Mouse (Mus musculus) forebrain, embryonic 10.5 days (tissue): ENCODE results near the gene Map2k5. TPM values are rescaled to one million over a fixed set of nuclear protein-coding genes. Genes with fewer than 3 reads are reported as not detected.

Experiments used
- DNase-seq: peaks from one replicate; pipeline ENCODE4 v3.0.0-alpha.2; 2017; ENCODE audit warnings: low spot score; ENCODE audit errors: extremely low spot score
- H3K27ac ChIP-seq: fragments of 300-500 bp; sonication (generic); 2 replicates; pipeline ENCODE4 v1.5.1; 2016; ENCODE audit warnings: mild to moderate bottlenecking
- H3K27me3 ChIP-seq: fragments of 300-500 bp; sonication (generic); 2 replicates; pipeline ENCODE4 v1.6.1; 2016; ENCODE audit warnings: mild to moderate bottlenecking; ENCODE audit not compliant: poor library complexity, severe bottlenecking
- H3K36me3 ChIP-seq: fragments of 300-500 bp; sonication (generic); replicated peaks from 2 replicates; pipeline ENCODE4 v1.6.1; 2016; ENCODE audit warnings: mild to moderate bottlenecking, moderate library complexity
- H3K4me1 ChIP-seq: fragments of 300-500 bp; sonication (generic); 2 replicates; pipeline ENCODE4 v1.6.1; 2016
- H3K4me3 ChIP-seq: fragments of 300-500 bp; sonication (generic); 2 replicates; pipeline ENCODE4 v1.5.1; 2016; ENCODE audit warnings: mild to moderate bottlenecking, moderate library complexity
- H3K9me3 ChIP-seq: fragments of 300-500 bp; sonication (generic); 2 replicates; pipeline ENCODE4 v1.6.1; 2016; ENCODE audit warnings: mild to moderate bottlenecking, moderate library complexity
- WGBS: fragments of 180-500 bp; shearing (Covaris S2); methylation state at CpG from one replicate; pipeline ENCODE4 v1.1.7; 2016; 5-methylcytosine and 5-hydroxymethylcytosine counted together
- polyA plus RNA-seq: library from polyadenylated mRNA; unstranded; fragments of >200 nt; fragmentation: Nextera tagmentation; extraction: Ambion mirVana; gene quantifications from 2 replicates; pipeline ENCODE4 v1.2.1, GENCODE M21; 2016

Map2k5 gene
- polyA plus RNA-seq, 1 experiment from 2014 or later: 33.8 TPM

DNA sequence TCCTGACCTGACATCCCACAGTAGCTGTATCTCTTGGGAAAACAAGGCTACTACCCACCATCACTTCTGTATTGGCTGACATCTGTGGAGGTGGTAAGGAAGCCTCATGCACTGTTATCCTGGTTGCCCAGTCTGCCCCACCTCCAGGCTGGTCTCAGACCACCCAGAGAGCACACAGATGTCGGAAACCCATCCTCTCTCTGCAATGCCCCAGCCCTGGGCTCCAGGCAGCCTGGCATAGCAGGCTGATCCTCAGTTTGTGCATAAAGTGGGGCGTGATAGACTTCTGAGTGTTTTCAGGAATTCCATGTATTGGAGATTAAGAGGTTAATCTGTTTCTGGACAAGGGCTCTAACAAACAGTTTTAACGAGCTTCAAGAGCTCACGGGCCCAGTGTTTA, 182.2 kb downstream of the Map2k5 start:
- Histone ChIP-seq H3K27me3 (peaks cover 58% of the 10 kb centered on the region), H3K9me3 (no peaks in the 10 kb centered on the region), H3K4me3 (no peak overlapping the region), H3K36me3 (peaks cover 11% of the 10 kb centered on the region), H3K4me1 (peaks cover 62% of the 10 kb centered on the region), H3K27ac (0 out of 2 replicates have a peak overlapping the region, but pooled peaks have one; percentile 56)
- no peak for DNase-seq
- WGBS: 15% methylated on average over 4 of the region's 4 CpGs

- H3K27me3 ChIP-seq: peaks cover 66% of the 10 kb centered on the region
- H3K9me3 ChIP-seq: no peaks in the 10 kb centered on the region
Observed at GRCm38 (mm10) chr9:63194791-63195190, 182.9 kb downstream of the Map2k5 start.

GRCm38 (mm10) chr9:63192809-63193208, 184.9 kb downstream of the Map2k5 start:
- Histone ChIP-seq H3K4me3 (no peak overlapping the region), H3K9me3 (no peaks in the 10 kb centered on the region), H3K27ac (no peak overlapping the region), H3K27me3 (peaks cover 81% of the 10 kb centered on the region), H3K36me3 (peaks cover 21% of the 10 kb centered on the region), H3K4me1 (peaks cover 62% of the 10 kb centered on the region)
- 63% methylated on average over 4 of the region's 4 CpGs for WGBS
- no peak for DNase-seq

More at GRCm38 (mm10) chr9:63194791-63195190, 182.9 kb downstream of the Map2k5 start:
- Histone ChIP-seq H3K27ac (no peak overlapping the region), H3K4me1 (peaks cover 62% of the 10 kb centered on the region), H3K4me3 (no peak overlapping the region), H3K36me3 (peaks cover 18% of the 10 kb centered on the region)
- DNase-seq: no peak
- 78% methylated on average over 9 of the region's 9 CpGs for WGBS

DNA sequence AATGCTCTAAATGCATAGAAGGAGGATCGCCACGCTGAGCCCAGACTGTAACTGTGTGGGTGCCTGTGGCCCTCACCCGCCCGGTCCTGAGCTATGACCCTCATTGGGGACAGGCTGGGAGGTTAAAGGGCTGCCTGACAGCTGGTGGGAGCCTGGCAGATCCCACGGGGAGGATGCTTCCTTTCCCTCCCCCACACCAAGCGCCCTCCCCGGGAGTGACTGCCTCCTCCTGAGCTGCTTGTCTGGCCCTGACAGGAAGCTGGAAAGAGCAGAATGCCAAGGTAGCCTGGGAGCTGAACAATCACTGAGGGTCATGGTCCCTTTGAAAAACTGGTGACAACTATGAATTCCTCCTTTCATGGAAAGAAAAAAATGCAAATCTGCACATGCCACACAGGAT, 190.4 kb downstream of the Map2k5 start:
- H3K36me3 ChIP-seq: peaks cover 22% of the 10 kb centered on the region
- no peak overlapping the region for H3K27ac ChIP-seq
- no peak for DNase-seq
- WGBS: 22% methylated on average over 7 of the region's 7 CpGs
- H3K9me3 ChIP-seq: no peaks in the 10 kb centered on the region
- H3K27me3 ChIP-seq: peaks cover 94% of the 10 kb centered on the region
- H3K4me1 ChIP-seq: peaks cover 49% of the 10 kb centered on the region
- H3K4me3 ChIP-seq: no peak overlapping the region

DNA sequence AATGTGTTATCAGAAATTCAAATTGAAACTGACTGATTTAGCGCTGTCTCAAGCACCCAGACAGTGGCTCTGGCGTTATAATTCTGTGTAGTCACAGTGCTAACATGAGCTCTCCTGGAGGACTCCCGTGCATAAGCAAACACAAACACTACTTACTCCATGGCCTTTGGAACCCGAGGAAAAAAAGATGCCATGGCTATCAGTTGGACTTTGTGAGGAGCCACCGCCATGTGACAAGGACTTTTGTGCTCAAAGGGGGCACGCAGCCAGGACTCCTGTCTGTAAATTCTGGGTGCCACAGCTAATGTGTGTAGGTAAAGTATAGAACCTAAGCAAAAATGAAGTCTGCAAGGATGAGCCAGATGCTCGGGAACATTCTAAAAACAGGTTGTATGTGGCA, 192.5 kb downstream of the Map2k5 start:
- no peak overlapping the region for H3K4me3 ChIP-seq
- WGBS: 86% methylated on average over 7 of the region's 7 CpGs
- H3K27ac ChIP-seq: no peak overlapping the region
- H3K27me3 ChIP-seq: peaks cover 92% of the 10 kb centered on the region
- no peak for DNase-seq
- peaks cover 70% of the 10 kb centered on the region for H3K4me1 ChIP-seq
- no peaks in the 10 kb centered on the region for H3K9me3 ChIP-seq
- peaks cover 15% of the 10 kb centered on the region for H3K36me3 ChIP-seq

- H3K4me1 ChIP-seq: peaks cover 70% of the 10 kb centered on the region
- no peaks in the 10 kb centered on the region for H3K9me3 ChIP-seq
- H3K27ac ChIP-seq: 0 out of 2 replicates have a peak overlapping the region, but pooled peaks have one; percentile 31
- H3K4me3 ChIP-seq: no peak overlapping the region
- 61% methylated on average over 7 of the region's 7 CpGs for WGBS
- H3K27me3 ChIP-seq: peaks cover 92% of the 10 kb centered on the region
- no peak for DNase-seq
- peaks cover 20% of the 10 kb centered on the region for H3K36me3 ChIP-seq
Observed at GRCm38 (mm10) chr9:63183864-63184263, 193.8 kb downstream of the Map2k5 start.

DNA sequence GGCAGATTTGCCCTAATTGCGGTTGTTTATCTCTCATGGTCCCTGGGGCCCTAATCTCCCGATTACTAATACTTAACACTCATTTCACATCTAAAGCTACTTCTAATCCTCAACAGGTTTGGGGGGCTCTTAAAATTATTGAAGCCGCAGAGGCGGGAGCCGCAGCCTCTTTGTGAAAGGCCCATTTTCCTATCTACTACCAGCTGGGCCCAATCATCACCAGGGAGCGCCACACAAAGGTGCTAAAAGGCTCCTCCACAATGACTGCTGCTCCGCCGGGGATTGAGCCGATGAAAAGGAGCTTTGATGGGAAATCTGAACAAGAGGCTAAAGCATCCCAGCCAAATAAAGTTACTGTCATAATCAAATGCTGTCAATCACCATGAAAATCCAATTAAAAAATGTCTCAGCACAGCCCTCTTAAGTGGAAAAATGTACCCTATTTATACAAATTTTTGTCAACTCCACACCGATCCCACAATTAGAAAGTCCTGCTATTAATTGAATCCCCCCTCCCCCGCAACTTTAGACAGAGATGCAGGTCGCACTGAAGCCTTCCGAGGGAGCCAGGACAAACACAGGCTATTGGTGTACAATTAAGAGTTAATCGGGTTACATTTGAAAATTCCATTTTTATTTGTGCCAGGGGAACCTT, 195.3 kb downstream of the Map2k5 start:
- Histone ChIP-seq H3K9me3 (no peaks in the 10 kb centered on the region), H3K36me3 (peaks cover 20% of the 10 kb centered on the region), H3K27ac (peak overlapping the region; percentile 78), H3K4me3 (peak overlapping the region; percentile 24), H3K27me3 (peaks cover 92% of the 10 kb centered on the region), H3K4me1 (peaks cover 55% of the 10 kb centered on the region)
- 5% methylated on average over 14 of the region's 14 CpGs for WGBS
- peak; percentile 75 for DNase-seq

- H3K27me3 ChIP-seq: peaks cover 92% of the 10 kb centered on the region
- peak overlapping the region; percentile 78 for H3K27ac ChIP-seq
- H3K4me1 ChIP-seq: peaks cover 52% of the 10 kb centered on the region
- H3K36me3 ChIP-seq: peaks cover 23% of the 10 kb centered on the region
- peak; percentile 47 for DNase-seq
- H3K9me3 ChIP-seq: no peaks in the 10 kb centered on the region
- peak overlapping the region; percentile 13; the same call in 1 of the 2 replicates for H3K4me3 ChIP-seq
- 14% methylated on average over 11 of the region's 11 CpGs for WGBS
Observed at GRCm38 (mm10) chr9:63181337-63182178, 196.1 kb downstream of the Map2k5 start.

GRCm38 (mm10) chr9:63178296-63178695, 199.4 kb downstream of the Map2k5 start:
- H3K4me1 ChIP-seq: peaks cover 45% of the 10 kb centered on the region
- H3K9me3 ChIP-seq: no peaks in the 10 kb centered on the region
- H3K4me3 ChIP-seq: no peak overlapping the region
- no peak overlapping the region for H3K27ac ChIP-seq
- H3K36me3 ChIP-seq: peaks cover 15% of the 10 kb centered on the region
- 92% methylated on average over 8 of the region's 8 CpGs for WGBS
- DNase-seq: no peak
- peaks cover 92% of the 10 kb centered on the region for H3K27me3 ChIP-seq

DNA sequence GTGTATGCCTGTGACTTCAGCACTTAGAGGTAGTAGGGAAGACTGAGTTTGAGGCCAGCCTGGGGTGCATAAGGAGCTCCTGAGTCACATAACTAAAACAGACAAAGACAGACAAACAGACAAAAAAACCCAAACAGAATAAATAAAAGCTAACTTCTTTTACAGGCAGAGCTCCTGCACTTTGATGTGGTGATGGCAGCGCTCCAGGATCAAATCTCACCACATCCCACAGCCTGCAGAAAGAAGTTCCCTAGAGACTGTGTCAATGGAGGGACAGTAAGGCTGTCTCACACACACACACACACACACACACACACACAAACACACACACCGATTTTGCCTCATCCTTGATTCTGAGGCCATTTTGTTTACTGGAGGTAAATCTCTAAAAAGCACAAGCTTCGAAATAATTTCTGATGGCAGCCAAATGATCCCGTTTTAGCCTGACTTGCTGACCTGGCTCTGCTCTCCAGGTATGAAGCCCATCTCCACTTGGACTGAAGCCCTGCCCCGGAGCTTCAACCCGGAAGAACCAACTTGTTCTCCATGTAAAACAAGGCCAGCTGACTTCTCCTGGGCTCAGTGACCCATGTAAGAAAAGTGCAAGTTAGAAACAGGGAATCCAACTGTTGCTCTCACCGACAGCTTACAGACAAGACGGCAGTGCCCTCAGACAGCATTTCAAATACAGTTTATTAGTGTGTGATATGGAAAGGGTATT, 203.5 kb downstream of the Map2k5 start:
- Histone ChIP-seq H3K27ac (no peak overlapping the region), H3K4me3 (no peak overlapping the region), H3K9me3 (peaks cover 2% of the 10 kb centered on the region), H3K4me1 (peaks cover 12% of the 10 kb centered on the region), H3K36me3 (peaks cover 12% of the 10 kb centered on the region), H3K27me3 (peaks cover 81% of the 10 kb centered on the region)
- DNase-seq: no peak
- WGBS: 90% methylated on average over 8 of the region's 8 CpGs

GRCm38 (mm10) chr9:63171951-63172350, 205.8 kb downstream of the Map2k5 start:
- DNase-seq: no peak
- Histone ChIP-seq H3K36me3 (peaks cover 12% of the 10 kb centered on the region), H3K27me3 (peaks cover 69% of the 10 kb centered on the region), H3K4me3 (no peak overlapping the region), H3K27ac (no peak overlapping the region), H3K9me3 (peaks cover 5% of the 10 kb centered on the region), H3K4me1 (peaks cover 14% of the 10 kb centered on the region)
- WGBS: 63% methylated on average over 2 of the region's 2 CpGs

DNA sequence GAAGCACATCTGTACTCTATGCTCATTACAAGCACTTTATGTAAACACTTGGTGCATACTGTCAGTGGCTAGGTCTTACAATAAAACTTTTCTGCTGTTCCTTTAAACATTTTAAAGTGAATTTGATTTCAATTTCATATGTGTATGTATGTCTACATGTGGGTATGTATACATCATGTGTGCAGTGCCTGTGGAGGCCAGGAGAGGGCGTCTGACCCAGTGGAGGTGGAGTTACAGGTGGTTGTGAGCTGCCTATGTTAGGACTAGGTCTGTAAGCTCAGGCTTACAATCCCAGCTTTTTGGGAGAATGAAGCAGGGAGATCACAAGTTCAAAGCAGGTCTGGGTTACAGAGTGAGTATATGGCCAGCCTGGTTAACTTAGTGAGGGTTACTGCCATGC, 208.6 kb downstream of the Map2k5 start:
- Histone ChIP-seq H3K36me3 (peaks cover 12% of the 10 kb centered on the region), H3K9me3 (peaks cover 5% of the 10 kb centered on the region), H3K27me3 (peaks cover 63% of the 10 kb centered on the region), H3K27ac (no peak overlapping the region), H3K4me1 (peaks cover 27% of the 10 kb centered on the region), H3K4me3 (no peak overlapping the region)
- DNase-seq: no peak
- WGBS: 88% methylated on average over 1 of the region's 1 CpGs
